Mouse (Mus musculus): ENCODE measurements around the gene Sh3kbp1. TPM values are rescaled to one million over a fixed set of nuclear protein-coding genes. Genes with fewer than 3 reads are reported as not detected.

Gene Sh3kbp1
- total RNA-seq, 2 experiments from 2014 or later = 37.2 to 37.3 TPM

GRCm38 (mm10) chrX:159995808-159996207 is 368.7 kb downstream of the Sh3kbp1 start:
- Histone ChIP-seq H3K4me3 (no peak overlapping the region), H3K27ac (no peak overlapping the region)
- no peak for TF ChIP-seq CTCF (conservative IDR thresholded peaks at IDR 0.05)
- DNase-seq (ENCODE audit: low spot score in 2 of 2) = no peak

Other genes starting within 250 kb of the Sh3kbp1 start
- 100 to 1,000 TPM in 1 of 2 experiments, 10 to 100 TPM in 1; 98.8 to 117 TPM for gene Map7d2, start 212.7 kb upstream of the Sh3kbp1 start, total RNA-seq (2021)
- gene Bclaf3, start 100.6 kb upstream of the Sh3kbp1 start, total RNA-seq (2021) = 1 to 10 TPM; 9.1 to 9.8 TPM